Mouse (Mus musculus): ENCODE data around the gene Bcl11b.

Gene Bcl11b

GRCm38 (mm10) chr12:107971081-107971780, 32.2 kb downstream of the Bcl11b start:
- no peak for DNase-seq (ENCODE audit: low spot score)

- DNase-seq (ENCODE audit: low spot score) = no peak
Measured at GRCm38 (mm10) chr12:107970637-107971036, 32.8 kb downstream of the Bcl11b start.

DNA sequence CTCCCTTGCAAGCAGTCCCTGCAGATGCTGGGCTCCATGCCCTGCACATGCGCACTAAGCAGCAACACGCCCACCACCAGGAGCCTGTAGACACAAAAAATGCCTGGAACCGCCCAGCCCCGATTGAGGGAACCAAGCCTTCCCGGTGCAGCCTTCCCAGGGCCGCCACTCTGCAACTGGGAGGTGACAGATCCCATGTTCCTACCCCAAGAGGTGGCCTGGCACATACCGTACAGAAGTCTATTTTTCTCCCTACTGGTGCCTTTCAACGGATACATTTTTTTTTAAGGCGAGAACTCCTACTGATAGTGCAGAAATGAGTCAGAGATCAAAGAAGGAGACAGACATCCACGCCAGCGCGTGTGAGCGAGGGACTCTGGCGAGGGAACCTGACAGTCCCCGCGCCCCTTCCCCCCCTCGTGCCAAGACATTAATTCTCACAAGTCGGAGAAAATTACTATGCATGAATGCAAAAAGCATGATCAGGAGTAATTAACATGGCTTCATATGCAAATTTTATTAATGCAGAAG, 33.5 kb downstream of the Bcl11b start:
- peak; percentile 50 for DNase-seq (ENCODE audit: low spot score)

DNA sequence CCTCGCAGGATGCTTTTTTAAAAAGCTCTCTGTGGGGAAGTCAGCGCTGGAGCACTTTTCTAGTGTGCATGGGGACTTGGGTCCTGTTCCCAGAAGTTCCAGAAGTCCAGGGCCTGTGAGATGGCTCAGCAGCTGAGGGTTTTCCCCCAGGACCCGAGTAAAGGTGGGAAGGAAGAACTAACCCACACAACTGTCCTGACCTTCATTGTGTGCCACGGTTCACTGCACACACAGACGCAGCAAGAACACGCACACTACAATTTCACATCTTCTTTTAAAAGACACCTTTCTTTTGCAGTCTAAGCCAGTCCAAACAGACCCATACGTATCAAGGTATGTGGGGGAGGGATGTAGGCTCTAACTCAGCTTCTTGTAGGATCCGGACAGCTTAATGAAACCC, 34.3 kb downstream of the Bcl11b start:
- no peak for DNase-seq (ENCODE audit: low spot score)

DNA sequence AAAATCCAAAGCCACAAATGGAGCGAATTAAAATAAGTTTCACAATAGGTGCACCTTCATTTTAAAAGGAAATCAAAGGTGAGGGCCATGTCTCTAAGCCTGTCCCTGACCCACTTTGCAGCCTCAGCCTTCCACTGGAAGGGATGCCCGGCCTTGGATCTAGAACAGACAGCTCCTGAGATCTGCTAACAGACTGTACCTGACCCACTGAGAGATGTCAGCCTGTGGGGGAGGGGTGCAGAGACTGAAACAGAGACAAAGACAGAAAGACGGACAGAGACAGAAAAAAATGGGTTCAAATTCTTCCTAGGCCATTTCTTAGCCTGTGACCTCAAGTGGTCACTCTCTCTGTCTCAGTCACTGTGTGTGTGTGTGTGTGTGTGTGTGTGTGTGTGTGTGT, 35.1 kb downstream of the Bcl11b start:
- no peak for DNase-seq (ENCODE audit: low spot score)

DNA sequence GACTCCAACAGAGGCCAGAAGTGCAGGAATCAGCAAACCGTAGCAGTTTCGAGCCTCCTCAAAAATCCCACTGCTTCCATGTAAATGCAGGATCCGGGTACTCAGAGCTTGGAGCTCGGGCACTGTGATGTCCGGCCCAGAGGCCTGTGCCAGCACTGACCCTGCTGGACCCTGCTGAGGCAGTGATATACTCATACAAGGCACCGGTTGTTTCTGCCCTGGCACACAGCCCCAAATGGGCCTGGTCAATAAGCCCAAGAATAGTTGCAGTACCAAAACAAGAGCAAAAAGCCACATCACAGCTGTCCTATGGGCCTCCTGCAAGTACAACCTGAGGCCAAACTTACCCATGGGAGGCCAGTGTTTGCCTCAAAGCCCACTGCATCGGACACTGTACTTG, 36.4 kb downstream of the Bcl11b start:
- no peak for DNase-seq (ENCODE audit: low spot score)

GRCm38 (mm10) chr12:107965103-107965502, 38.3 kb downstream of the Bcl11b start:
- no peak for DNase-seq (ENCODE audit: low spot score)

- no peak for DNase-seq (ENCODE audit: low spot score)
Measured at GRCm38 (mm10) chr12:107964396-107965085, 38.9 kb downstream of the Bcl11b start.

- DNase-seq (ENCODE audit: low spot score) = no peak
Measured at GRCm38 (mm10) chr12:107962852-107963251, 40.5 kb downstream of the Bcl11b start.

DNA sequence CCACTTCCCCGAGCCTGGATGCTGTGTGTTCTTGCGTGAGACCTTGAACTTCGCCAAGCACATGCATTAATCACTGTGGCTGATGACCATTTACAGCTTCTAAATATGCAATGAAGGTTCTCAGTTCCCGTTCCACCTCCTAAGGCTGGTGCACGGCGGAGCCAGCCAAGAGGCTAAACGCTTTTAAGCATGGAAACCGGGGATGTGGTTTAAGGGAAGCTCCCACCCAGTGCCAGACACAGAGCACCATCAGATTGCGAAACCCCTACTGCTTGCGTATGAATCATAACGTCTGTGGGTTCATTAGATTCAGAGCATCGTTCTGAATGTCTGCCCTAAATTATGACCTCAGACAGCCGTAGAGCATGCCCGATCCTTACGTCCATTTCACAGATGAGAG, 41.6 kb downstream of the Bcl11b start:
- DNase-seq (ENCODE audit: low spot score) = no peak

GRCm38 (mm10) chr12:107960789-107961491, 42.5 kb downstream of the Bcl11b start:
- no peak for DNase-seq (ENCODE audit: low spot score)

DNA sequence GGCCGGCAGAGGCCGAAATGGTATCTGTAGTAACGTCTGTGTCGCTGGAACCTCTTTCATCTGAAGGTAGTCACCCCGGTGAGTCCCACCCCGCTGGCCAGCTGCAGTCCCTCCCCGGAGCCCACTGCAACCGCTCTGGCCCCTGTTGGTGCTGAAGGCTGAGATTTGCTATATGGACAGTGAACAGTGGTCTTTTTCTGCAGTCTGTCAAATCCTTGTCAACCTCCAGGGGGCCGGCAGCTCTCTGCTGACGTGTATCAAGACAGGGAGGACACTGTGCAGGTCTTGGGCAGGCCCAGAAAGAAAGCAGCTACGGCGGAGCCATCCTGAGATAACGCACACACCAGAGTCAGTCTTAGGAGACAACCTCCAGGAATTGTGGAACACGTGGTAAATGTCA, 43.0 kb downstream of the Bcl11b start:
- no peak for DNase-seq (ENCODE audit: low spot score)

GRCm38 (mm10) chr12:107959872-107960271, 43.5 kb downstream of the Bcl11b start:
- no peak for DNase-seq (ENCODE audit: low spot score)

GRCm38 (mm10) chr12:107953044-107953684, 50.2 kb downstream of the Bcl11b start:
- peak; percentile 55 for DNase-seq (ENCODE audit: low spot score)

GRCm38 (mm10) chr12:107952318-107952724, 51.1 kb downstream of the Bcl11b start:
- DNase-seq (ENCODE audit: low spot score) = peak; percentile 63

- DNase-seq (ENCODE audit: low spot score) = no peak
Measured at GRCm38 (mm10) chr12:107950667-107951179, 52.7 kb downstream of the Bcl11b start.

GRCm38 (mm10) chr12:107949416-107949815, 54.0 kb downstream of the Bcl11b start:
- DNase-seq (ENCODE audit: low spot score) = no peak

DNA sequence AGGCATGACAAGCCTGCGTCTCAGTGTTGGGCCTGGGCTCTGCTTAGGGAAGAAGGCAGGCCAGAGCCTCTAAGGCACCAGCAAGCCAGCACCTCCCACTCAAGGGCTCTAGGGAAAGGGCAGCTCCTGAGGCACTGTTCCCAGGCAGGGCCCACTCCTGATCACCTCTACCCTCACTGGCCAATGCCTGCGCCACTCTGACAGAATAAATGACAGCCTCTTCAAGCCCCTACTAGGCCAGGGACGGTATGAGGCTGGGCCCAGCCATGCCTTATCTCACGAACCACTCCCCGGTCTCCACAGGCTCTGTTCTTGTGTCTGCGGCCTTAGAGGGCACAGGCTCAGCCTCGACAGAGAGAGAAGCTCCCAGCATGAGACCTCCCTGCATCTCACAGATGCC, 61.3 kb downstream of the Bcl11b start:
- DNase-seq (ENCODE audit: low spot score) = no peak

DNA sequence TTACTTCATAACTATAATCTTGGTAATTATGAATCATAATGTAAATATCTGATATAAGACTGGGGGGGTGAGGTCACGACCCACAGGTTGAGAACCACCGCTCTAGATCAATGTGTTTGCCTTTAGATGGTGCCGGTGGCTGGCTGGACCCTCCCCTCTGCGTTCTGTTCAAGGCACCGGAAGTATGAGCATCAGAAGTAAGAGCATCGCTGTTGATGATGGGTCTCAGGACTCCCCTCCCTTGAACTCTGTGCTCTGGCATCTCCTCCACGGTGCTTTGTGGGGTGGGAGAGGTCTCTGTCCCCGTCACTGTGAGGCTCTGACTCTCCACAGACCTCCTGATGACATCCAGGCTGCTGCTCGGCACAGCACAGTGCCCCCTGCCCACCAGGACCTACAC, 62.6 kb downstream of the Bcl11b start:
- no peak for DNase-seq (ENCODE audit: low spot score)

GRCm38 (mm10) chr12:107939177-107939576, 64.2 kb downstream of the Bcl11b start:
- no peak for DNase-seq (ENCODE audit: low spot score)

DNA sequence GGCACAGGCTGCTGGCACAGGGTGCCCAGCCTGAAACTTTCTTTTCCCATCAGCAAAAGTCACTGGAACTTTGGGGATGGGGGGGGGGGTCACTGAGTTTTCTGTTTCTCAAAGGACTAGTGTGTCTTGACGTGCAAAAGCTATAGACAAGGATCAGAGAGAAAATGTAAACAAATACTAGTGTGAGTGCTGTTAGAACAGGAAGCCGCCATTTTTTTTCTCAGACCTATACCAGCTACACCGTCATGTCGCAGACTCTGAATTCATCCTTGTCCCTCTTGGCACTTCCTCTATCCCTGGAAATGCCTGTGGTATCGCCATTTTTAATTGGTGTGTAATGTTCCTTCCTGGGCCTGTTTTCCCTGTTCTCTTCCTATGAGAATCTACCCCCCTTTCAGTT, 66.4 kb downstream of the Bcl11b start:
- DNase-seq (ENCODE audit: low spot score) = no peak

GRCm38 (mm10) chr12:107936406-107936805, 67.0 kb downstream of the Bcl11b start:
- DNase-seq (ENCODE audit: low spot score) = no peak
